Mouse (Mus musculus): Measurements from ENCODE around the gene Lcp1.
"Not testable (repeated sequence)": the region's sequence is repeated elsewhere in the genome, so short reads cannot be mapped to it uniquely, and the experiment has no call there.

The Lcp1 gene

GRCm38 (mm10) chr14:75130501-75131318 lies at the start of gene Lcp1, which contains the start of gene Lrrc63:
Gene Lcp1 (plus strand): TSS chr14:75131101.
Gene Lrrc63 (minus strand): TSS chr14:75130881.
- DNase-seq (ENCODE audit: low spot score), result peak; percentile 81

DNA sequence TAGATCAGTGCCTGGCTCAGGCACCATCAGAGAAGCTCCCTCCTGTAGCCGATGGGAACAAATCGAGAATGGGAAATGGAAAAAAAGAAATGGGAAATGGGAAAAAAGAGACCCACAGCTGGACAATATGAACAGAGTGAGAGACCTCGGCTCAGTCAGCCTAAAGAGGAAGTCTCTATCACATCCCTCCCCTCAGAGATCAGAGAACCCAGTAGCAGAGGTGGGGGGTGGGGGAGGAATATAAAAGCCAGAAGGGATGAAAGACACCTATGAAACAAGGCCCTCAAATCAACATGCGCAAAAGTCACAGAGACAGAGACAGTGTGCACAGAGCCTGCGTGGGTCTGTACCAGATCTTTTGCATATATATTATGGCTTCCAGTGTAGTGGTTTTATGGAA lies 27.9 kb upstream of the Lcp1 start:
- DNase-seq (ENCODE audit: low spot score), result no peak

GRCm38 (mm10) chr14:75121658-75122057 lies 9.2 kb upstream of the Lcp1 start:
- DNase-seq (ENCODE audit: low spot score), result no peak

DNA sequence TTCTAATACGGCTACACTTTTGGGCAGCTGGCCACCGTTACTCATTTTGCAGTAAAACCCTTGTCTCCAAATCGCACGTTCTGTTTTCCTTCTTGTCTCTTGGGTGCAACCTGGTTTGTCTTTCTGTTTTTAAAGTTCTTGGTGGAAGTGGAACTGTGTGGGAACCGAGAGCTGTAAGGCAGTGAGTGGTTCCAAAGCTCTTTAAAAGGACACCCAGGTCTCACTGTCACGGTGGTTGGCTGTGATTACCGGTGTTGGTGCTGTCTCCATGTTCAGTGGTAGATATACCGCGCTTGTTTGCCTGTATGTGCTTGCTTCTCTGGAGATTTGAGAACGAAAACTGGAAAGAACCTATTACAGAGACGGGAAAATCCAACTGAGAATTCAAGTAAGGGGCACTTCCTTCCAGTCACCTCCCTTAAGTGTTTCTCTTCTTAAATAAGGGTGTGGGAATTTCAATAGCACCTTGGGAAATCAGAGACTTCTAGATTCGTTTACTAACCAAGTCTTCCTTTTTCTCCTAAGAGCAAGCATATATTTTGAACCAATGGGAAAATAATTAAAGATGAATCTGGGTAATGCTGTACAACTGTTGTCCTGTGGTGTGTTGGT lies 529 bp downstream of the Lcp1 start:
- DNase-seq (ENCODE audit: low spot score), result no peak

- DNase-seq (ENCODE audit: low spot score), result no peak
Observed at GRCm38 (mm10) chr14:75136119-75136966, 5.4 kb downstream of the Lcp1 start.

GRCm38 (mm10) chr14:75138503-75138902 lies 7.6 kb downstream of the Lcp1 start:
- no peak for DNase-seq (ENCODE audit: low spot score)

DNA sequence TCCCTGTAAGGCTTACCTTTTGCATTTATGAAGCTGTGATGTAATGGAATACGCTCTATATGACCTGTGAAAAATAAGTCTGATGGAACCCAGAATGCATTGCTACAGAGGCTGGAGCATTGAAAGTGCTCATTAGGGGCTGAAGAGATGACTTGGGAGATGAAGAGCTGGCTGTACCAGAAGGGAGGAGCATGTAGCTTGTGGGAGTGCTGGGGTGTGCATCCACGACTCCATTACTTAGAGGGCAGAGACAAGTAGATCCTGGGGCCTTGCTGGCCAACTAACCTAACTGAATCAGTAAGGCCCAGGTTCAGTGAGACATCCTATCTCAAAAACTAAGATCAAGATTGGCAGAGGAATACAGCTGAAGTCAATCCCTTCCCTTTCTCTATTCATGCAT lies 8.3 kb downstream of the Lcp1 start:
- no peak for DNase-seq (ENCODE audit: low spot score)

GRCm38 (mm10) chr14:75147706-75148105 lies 16.8 kb downstream of the Lcp1 start:
- DNase-seq (ENCODE audit: low spot score), result not testable (repeated sequence)

DNA sequence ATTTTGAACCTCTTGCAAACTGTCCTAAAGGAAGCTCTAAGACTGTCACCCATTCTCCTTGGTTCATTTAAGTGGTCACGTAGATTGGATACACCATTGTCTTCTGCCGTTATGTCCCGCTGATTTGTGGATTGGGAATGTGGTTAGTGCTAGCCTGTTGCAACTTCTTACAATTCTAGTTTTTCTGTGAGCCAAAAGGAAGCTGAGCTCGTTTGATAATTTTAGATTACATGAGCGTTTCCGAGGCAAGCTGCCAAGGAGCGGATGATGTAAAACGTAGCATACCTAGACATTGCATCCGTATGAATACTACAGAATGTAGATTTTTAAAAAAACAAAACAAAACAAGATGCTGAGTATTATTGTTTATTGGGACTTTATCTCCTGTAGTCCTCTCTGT lies 17.3 kb downstream of the Lcp1 start:
- DNase-seq (ENCODE audit: low spot score), result no peak

GRCm38 (mm10) chr14:75150653-75151052 lies 19.8 kb downstream of the Lcp1 start:
- DNase-seq (ENCODE audit: low spot score), result no peak

- no peak for DNase-seq (ENCODE audit: low spot score)
Observed at GRCm38 (mm10) chr14:75151146-75151545, 20.2 kb downstream of the Lcp1 start.

DNA sequence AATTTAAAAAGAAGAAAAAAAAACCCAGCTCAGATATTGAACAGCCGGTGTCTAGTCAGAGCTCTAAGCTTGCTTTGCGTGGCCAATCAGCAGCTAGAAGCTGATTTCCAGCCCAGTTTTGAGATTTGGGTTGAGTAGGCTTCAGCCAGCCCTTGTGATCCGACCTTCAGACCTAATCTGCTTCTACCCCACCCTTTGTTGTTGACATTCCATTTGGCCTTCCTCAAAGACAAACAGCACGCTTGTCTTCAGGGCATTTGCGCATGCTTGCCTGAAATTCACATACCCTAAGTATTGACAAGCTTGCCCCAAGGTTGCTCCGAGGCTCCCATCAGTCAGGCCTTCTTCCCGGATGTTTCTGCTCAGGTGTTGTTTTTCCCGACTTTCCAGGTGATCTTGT lies 23.6 kb downstream of the Lcp1 start:
- DNase-seq (ENCODE audit: low spot score), result no peak

DNA sequence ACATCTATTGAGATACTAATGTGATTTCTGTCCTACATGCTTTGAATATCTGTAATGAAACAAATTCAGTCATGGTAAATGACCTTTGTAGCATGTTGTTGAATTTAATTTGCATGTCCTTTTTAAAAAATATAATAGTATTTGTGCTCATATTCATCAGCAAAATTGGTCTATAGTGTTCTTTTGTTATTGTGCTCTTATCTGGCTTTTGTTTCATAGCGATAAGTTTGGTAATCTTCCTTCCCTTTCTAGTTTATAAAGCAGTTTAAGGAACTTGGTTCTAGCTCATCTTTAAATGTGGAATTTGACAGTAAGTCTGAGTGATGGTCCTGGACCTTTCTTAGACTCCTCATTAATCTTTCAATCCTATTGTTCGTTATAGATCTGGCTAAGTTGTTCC lies 28.5 kb downstream of the Lcp1 start:
- no peak for DNase-seq (ENCODE audit: low spot score)

- DNase-seq (ENCODE audit: low spot score), result no peak
Observed at GRCm38 (mm10) chr14:75163866-75164265, 33.0 kb downstream of the Lcp1 start.

DNA sequence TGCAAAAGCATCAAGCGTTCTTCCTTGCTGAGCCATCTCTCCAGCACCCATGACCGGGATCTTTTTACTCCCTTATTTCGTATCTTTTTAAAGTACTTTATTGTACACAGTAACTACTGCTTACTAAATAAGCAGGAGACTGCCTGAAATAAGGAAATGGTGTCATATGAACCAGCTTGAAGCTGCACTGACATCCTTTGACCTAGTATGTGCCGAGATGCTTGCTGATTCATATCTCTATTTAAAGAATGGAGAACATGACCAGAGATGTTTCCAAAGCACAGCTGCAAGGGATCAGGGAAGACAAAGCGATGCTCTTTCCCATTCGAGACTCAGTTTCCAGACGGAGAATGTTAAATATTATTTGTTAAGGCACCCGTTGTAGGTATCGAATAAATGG lies 33.4 kb downstream of the Lcp1 start:
- no peak for DNase-seq (ENCODE audit: low spot score)

GRCm38 (mm10) chr14:75165574-75166131 lies 34.8 kb downstream of the Lcp1 start:
- DNase-seq (ENCODE audit: low spot score), result no peak

GRCm38 (mm10) chr14:75168501-75168900 lies 37.6 kb downstream of the Lcp1 start:
- no peak for DNase-seq (ENCODE audit: low spot score)

DNA sequence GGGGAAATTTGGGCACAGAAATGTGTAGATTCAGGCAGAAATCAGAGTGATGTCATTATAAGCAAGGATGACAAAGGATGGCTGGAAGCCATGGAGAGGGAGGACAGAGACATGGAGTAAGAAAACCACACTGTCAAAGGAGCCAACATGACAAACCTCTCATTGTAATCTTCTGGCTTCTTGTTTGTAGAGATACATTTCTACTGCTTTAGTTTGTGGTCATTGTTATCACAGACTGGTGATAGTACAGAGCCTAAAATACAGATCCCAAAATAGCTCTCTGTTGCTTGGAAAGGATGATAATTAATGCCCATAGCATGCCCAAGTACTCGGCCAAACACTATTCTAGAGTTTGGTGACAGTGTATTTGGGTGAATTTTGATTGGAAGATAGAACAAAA lies 39.6 kb downstream of the Lcp1 start:
- no peak for DNase-seq (ENCODE audit: low spot score)

GRCm38 (mm10) chr14:75174296-75174695 lies 43.4 kb downstream of the Lcp1 start:
- DNase-seq (ENCODE audit: low spot score), result no peak

DNA sequence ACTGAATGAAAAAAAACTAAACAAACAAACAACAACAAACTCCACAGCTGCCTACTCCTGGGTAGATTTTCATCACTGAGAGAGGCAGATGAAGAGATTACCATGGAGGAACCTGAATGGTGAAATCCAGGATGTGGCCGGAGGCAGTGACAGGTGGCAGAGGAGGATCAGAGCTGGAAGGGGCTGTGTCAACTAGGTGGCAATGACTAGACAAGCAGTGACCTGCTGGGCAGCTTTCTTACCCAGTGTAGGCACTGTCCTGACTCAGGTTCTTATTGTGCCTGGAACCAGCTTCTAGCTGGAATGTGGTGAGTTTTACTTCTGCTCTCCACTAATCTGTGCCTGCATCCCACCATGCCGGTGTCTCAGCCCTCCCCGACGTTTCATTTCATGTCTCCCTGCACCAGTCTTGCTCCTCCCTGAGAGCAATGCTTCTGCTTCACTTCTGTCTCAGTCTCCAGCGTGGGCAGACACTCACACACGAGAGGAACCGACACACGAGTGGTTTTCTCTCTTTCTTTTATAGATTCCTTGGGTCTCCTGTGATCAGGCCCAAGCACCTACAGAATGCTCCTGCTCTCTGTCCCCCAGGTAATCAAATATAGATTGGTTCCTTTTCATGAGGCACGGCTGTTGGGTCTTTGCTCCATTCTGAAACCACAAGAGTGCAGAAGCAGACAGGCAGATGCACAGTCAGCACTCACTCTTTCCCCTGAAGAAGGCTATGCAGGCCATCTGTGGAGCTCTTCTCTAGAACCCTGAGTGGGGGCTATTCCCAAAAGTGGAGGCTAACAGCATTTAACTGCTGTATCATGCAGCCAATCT lies 44.0 kb downstream of the Lcp1 start:
- DNase-seq (ENCODE audit: low spot score), result no peak

DNA sequence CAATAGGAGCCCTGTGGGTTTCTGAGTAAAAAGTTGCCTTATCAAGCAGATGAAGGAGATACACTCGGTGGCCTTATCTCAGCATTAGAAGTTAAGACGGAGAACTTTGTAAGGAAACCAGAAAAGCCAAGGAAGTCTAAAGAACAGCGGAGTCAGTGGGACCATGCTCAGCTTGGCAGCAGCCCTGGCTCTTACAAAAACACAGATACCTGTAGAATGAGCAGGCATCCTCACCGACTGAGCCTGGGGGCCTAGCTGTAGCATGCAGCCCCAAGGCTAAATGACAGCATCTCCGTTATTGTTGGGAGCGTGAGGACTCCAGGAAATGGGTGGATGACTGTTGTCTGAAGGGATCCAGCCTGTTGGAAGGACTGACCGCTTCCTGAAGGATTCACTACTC lies 44.9 kb downstream of the Lcp1 start:
- DNase-seq (ENCODE audit: low spot score), result no peak

All from layer of hippocampus, adult 11-12 months (tissue).